Mouse (Mus musculus) granulocyte monocyte progenitor cell, adult 5-6 weeks (primary cell): ENCODE data around the gene Sec14l3. TPM values are rescaled to one million over a fixed set of nuclear protein-coding genes. Genes with fewer than 3 reads are reported as not detected.
"Not testable (repeated sequence)": the region's sequence is repeated elsewhere in the genome, so short reads cannot be mapped to it uniquely, and the experiment has no call there.

Experiments
- ATAC-seq: replicated peaks from 2 replicates; pipeline ENCODE4 v1.8.0; 2016; ENCODE audit warnings: mild to moderate bottlenecking, moderate TSS enrichment, inconsistent platforms; ENCODE audit not compliant: poor library complexity, severe bottlenecking
- total RNA-seq, 2 experiments: library from RNA; stranded (forward) in 1 of 2; stranded (reverse) in 1 of 2; fragments of 200-712, 200-1000 nt in 1 of 2; fragments of >200 nt in 1 of 2; fragmentation: Nextera tagmentation in 1 of 2; gene quantifications; 2 replicates each; pipeline ENCODE4 v1.2.3; 2014 to 2017

The Sec14l3 gene
- not detected in 2 replicates for total RNA-seq (2014; fragmentation: Nextera tagmentation)
- total RNA-seq (2017): not detected in 2 replicates

- ATAC-seq: no peak
These were observed at the start of gene Sec14l3 for GRCm38 (mm10) chr11:4064627-4065122. TSS of gene Sec14l3 (plus strand) at chr11:4064841.

DNA sequence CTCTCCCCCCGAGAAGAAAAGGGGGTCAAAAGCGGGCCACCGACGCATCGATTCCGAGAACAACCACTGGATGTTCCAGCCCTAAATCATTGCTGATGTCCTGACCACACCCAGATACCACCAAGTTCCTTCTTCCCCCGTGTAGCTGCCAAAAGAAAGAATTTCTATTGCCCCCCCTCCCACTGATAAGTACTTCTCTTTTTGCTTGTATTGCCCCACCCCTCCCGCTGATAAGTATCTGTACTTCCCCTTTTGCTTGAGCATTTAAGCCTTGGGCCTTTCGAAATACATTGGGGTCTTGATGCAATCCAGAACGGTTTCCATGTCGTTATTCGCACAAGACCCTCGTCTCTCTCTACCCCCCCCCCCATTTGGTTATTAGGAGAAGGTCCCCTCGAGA, 48.8 kb upstream of the Sec14l3 start:
- ATAC-seq: not testable (repeated sequence)

DNA sequence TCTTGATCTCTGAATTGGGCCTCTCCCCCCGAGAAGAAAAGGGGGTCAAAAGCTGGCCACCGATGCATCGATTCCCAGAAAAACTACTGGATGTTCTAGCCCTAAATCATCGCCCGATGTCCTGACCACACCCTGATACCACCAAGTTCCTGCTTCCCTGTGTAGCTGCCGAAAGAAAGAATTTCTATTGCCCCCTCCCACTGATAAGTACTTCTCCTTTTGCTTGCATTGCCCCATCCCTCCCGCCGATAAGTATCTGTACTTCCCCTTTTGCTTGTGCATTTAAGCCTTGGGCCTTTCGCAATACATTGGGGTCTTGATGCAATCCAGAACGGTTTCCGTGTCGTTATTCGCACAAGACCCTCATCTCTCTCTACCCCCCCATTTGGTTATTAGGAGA, 42.5 kb upstream of the Sec14l3 start:
- not testable (repeated sequence) for ATAC-seq

DNA sequence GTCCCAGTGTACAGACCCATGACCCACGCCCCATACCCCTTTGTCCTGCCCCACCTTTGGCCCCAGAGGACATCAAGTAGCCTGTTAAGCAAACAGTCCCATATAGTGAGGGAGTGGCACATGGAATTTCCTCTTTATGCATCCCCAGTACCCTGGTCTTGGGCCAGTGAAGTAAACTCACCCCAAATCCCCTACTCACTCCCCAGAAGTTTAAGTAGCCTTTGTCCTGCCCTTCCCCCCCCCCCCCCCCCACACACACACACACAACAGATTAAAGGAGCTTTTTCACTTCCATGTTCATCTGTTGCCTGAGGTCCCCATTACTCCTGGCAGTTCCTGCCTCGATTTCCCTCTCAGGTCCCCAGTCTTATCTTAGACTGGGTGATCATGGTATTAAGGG, 41.3 kb upstream of the Sec14l3 start:
- no peak for ATAC-seq

- ATAC-seq: no peak
These were observed 37.6 kb upstream of the Sec14l3 start for GRCm38 (mm10) chr11:4027066-4027465.

GRCm38 (mm10) chr11:4027561-4028334, 36.9 kb upstream of the Sec14l3 start:
- ATAC-seq: no peak

- ATAC-seq: no peak
These were observed 35.3 kb upstream of the Sec14l3 start for GRCm38 (mm10) chr11:4029343-4029742.

DNA sequence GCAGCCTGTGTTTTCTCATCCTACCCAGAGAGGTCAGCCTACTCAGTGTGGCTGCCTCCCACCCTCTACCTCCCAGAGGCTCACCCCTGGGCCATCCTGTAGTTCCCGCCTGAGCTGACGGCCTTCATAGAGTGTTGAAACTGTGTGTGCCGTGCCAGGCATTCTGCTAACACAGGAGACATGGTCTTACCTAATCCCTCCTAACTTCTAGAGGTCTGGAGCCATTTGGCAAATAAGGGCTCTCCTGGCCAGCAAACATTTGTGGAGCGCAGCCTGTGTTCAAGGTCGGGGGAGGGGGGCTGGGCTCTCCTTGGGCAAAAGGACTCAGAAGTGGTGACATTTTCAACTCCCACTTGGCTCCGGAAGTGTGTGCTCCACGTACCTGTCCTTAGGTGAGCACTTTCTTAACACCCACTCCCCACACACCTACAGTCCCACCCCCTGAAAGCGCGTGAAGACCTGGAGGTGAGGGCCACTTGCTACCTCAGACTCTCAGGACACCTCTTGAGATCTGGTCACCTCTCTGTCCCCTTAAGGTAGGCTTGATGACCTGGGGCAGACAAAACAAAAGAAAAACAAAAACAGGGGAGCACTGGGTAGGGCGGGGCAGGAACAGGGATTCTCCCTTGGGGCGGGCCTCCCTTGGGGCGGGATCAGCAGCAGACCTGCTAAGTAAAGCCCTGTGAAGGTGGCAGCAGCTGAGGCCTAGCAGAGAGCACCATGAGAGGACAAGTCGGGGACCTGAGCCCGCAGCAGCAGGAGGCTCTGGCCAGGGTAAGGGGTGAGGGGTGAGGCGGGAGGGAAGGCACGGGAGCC, 33.3 kb upstream of the Sec14l3 start, which contains the start of gene Sec14l4:
TSS of gene Sec14l4 (plus strand) at position 337 of the 816 bp plus-strand sequence.
- no peak for ATAC-seq

DNA sequence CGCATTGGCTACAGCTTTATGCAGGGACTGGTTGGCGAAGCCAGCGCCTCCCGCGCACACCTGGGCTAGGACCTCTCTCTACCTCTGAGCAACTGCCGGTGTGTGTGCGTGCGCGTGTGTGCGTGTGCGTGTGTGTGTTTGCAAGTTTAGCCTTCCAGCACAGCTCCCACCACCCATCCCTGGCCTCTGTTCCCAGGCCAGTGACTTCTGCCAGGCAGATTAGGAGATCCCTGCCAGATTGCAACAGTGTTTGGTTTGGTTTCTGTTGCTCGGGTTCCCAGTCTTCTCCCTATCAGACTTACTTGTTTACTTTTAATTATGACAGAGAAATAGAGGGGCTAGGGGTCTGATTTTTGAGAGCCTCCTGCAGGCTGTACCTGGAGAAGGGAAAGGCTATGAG, 32.7 kb upstream of the Sec14l3 start:
- no peak for ATAC-seq

- no peak for ATAC-seq
These were observed 31.2 kb upstream of the Sec14l3 start for GRCm38 (mm10) chr11:4033471-4033870.

DNA sequence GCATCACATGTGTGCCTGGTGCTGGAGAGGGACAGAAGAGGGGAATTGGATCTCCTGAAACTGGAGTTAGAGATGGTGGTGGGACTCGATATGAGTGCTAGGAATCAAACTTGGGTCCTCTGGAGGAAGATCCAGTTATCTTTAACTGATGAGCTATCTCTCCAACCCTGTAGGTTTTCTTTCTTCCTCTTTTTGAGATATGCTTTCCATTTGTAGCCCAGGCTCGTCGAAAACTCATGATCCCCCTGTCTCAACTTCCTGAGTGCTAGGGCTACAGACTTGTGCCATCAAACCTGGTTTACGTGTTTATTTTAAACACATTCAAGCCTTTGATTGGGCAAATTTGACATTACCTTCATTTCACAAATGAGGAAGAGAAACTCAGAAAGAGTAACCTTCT, 30.5 kb upstream of the Sec14l3 start:
- peak; percentile 53 for ATAC-seq

GRCm38 (mm10) chr11:4035116-4035892, 29.3 kb upstream of the Sec14l3 start:
- ATAC-seq: no peak

- ATAC-seq: no peak
These were observed 28.7 kb upstream of the Sec14l3 start for GRCm38 (mm10) chr11:4035916-4036315.

GRCm38 (mm10) chr11:4036365-4037084, 28.1 kb upstream of the Sec14l3 start:
- ATAC-seq: no peak

- ATAC-seq: no peak
These were observed 24.7 kb upstream of the Sec14l3 start for GRCm38 (mm10) chr11:4039951-4040350.

GRCm38 (mm10) chr11:4041123-4041625, 23.5 kb upstream of the Sec14l3 start:
- no peak for ATAC-seq

DNA sequence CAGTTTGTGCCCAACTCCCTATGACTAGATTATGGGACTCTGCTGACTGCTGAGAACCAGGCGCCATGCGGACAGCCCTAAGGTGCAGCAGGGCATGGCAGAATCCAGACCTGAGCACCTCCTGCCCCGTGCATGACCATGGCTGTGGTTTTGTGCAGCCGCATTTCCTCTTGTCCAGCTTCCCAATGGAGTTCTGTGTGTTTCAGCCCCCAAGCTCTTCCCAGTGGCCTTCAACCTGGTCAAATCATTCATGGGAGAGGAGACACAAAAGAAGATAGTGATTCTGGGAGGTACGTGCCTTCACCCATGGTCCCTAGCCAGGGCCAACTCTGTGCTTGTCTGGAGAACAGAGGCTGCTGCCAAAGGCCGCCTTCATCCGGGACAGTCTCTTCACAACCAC, 21.6 kb upstream of the Sec14l3 start:
- no peak for ATAC-seq

DNA sequence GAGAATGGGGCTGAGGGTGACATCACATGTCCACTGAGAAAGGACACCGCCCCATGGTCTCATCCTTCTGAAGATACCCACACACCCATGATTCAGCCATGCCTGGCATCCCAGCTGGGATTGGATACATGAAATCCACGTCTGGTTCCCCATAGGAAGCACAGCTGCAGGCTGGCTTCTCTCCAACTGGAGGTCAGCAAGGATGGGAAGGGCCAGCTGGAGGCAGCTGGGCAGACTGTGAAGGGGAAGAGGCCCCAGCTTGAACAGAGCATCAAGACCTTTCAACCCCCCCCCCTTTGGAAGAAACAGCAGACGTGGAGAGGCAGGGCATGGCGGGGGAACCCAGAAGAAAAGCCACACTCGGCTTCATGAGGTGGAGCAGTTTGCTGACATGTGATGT, 18.1 kb upstream of the Sec14l3 start:
- no peak for ATAC-seq

- no peak for ATAC-seq
These were observed 16.9 kb upstream of the Sec14l3 start for GRCm38 (mm10) chr11:4047766-4048165.

DNA sequence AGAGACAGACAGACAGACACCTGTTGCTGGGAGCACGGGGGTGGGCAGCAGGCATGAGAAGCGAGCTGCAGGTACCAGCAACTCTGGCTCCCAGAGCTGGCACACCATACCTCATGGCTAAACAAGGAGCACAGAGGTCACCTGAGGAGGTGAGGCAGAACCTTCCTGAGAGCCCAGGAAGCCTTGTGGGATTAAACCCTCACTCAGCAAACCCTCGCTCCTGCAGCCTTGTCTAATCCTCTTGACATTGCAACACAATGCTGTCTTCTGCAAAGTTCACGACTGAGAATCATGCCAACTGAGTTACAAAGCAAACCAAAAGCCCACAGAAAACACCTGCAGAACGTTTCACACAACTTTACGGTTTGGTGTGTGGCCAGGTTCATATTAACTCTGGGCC, 16.2 kb upstream of the Sec14l3 start:
- ATAC-seq: no peak
